Mouse (Mus musculus): ENCODE data around the gene Prima1.
A peak's percentile ranks its signal among the peaks of the same experiment; 100 is the strongest.

Prima1 gene

GRCm38 (mm10) chr12:103242083-103242581 is at the start of gene Prima1:
Gene Prima1, minus strand, starts transcription at chr12:103242150.
- DNase-seq, result peak; percentile 6

- no peak for DNase-seq
Measured at GRCm38 (mm10) chr12:103287276-103287675, 45.3 kb upstream of the Prima1 start.

GRCm38 (mm10) chr12:103283411-103283810 is 41.5 kb upstream of the Prima1 start:
- no peak for DNase-seq

GRCm38 (mm10) chr12:103282936-103283335 is 41.0 kb upstream of the Prima1 start:
- no peak for DNase-seq

GRCm38 (mm10) chr12:103281912-103282311 is 40.0 kb upstream of the Prima1 start:
- DNase-seq, result no peak

- no peak for DNase-seq
Measured at GRCm38 (mm10) chr12:103281491-103281890, 39.5 kb upstream of the Prima1 start.

GRCm38 (mm10) chr12:103276422-103276821 is 34.5 kb upstream of the Prima1 start:
- DNase-seq, result no peak

GRCm38 (mm10) chr12:103273732-103274131 is 31.8 kb upstream of the Prima1 start:
- no peak for DNase-seq

- no peak for DNase-seq
Measured at GRCm38 (mm10) chr12:103273051-103273450, 31.1 kb upstream of the Prima1 start.

- no peak for DNase-seq
Measured at GRCm38 (mm10) chr12:103272176-103272575, 30.2 kb upstream of the Prima1 start.

GRCm38 (mm10) chr12:103266605-103267004 is 24.7 kb upstream of the Prima1 start:
- DNase-seq, result no peak

- no peak for DNase-seq
Measured at GRCm38 (mm10) chr12:103262017-103262865, 20.3 kb upstream of the Prima1 start.

- no peak for DNase-seq
Measured at GRCm38 (mm10) chr12:103252901-103253434, 11.0 kb upstream of the Prima1 start.

- no peak for DNase-seq
Measured at GRCm38 (mm10) chr12:103251151-103251550, 9.2 kb upstream of the Prima1 start.

- DNase-seq, result no peak
Measured at GRCm38 (mm10) chr12:103250333-103250732, 8.4 kb upstream of the Prima1 start.

GRCm38 (mm10) chr12:103243041-103243440 is 1.1 kb upstream of the Prima1 start:
- no peak for DNase-seq

- no peak for DNase-seq
Measured at GRCm38 (mm10) chr12:103242591-103243025, 658 bp upstream of the Prima1 start.

- DNase-seq, result no peak
Measured at GRCm38 (mm10) chr12:103241311-103242082, 453 bp downstream of the Prima1 start.

GRCm38 (mm10) chr12:103238924-103239460 is 3.0 kb downstream of the Prima1 start:
- DNase-seq, result no peak

- DNase-seq, result no peak
Measured at GRCm38 (mm10) chr12:103235856-103236255, 6.1 kb downstream of the Prima1 start.

- no peak for DNase-seq
Measured at GRCm38 (mm10) chr12:103235251-103235650, 6.7 kb downstream of the Prima1 start.

GRCm38 (mm10) chr12:103229058-103229457 is 12.9 kb downstream of the Prima1 start:
- DNase-seq, result no peak

GRCm38 (mm10) chr12:103226121-103226520 is 15.8 kb downstream of the Prima1 start:
- DNase-seq, result no peak
